Mouse (Mus musculus) forebrain, embryonic 11.5 days (tissue): ENCODE results near the gene Ccdc113. TPM values are rescaled to one million over a fixed set of nuclear protein-coding genes. Genes with fewer than 3 reads are reported as not detected.

Source experiments
- ATAC-seq: fragments of 200-750 bp; cut with Nextera tagmentation; replicated peaks from 2 replicates; pipeline ENCODE4 v1.8.0; 2017; ENCODE audit warnings: moderate TSS enrichment; ENCODE audit not compliant: low FRiP score
- DNase-seq: peaks from one replicate; pipeline ENCODE4 v3.0.0-alpha.2; 2017; ENCODE audit warnings: low spot score
- H3K27ac ChIP-seq: fragments of 300-500 bp; sonication (generic); 2 replicates; pipeline ENCODE4 v1.5.1; 2014; ENCODE audit warnings: low read depth, low read length
- H3K27me3 ChIP-seq: fragments of 300-500 bp; sonication (generic); 2 replicates; pipeline ENCODE4 v1.6.1; 2014; ENCODE audit warnings: mild to moderate bottlenecking, low read length, mixed read lengths; ENCODE audit not compliant: control insufficient read depth, insufficient read depth
- H3K36me3 ChIP-seq: fragments of 300-500 bp; sonication (generic); 2 replicates; pipeline ENCODE4 v1.6.1; 2014; ENCODE audit warnings: mild to moderate bottlenecking, low read length, moderate library complexity, mixed read lengths; ENCODE audit not compliant: control insufficient read depth, insufficient read depth
- H3K4me1 ChIP-seq: fragments of 300-500 bp; sonication (generic); replicated peaks from 2 replicates; pipeline ENCODE4 v1.6.1; 2014; ENCODE audit warnings: low read length, mixed read lengths; ENCODE audit not compliant: control insufficient read depth, insufficient read depth
- H3K4me2 ChIP-seq: fragments of 300-500 bp; sonication (generic); 2 replicates; pipeline ENCODE4 v1.6.1; 2014; ENCODE audit warnings: low read depth, mild to moderate bottlenecking, low read length, moderate library complexity, mixed read lengths; ENCODE audit not compliant: severe bottlenecking
- H3K4me3 ChIP-seq: fragments of 300-500 bp; sonication (generic); 2 replicates; pipeline ENCODE4 v1.5.1; 2014; ENCODE audit warnings: low read depth, low read length
- H3K9ac ChIP-seq: fragments of 300-500 bp; sonication (generic); 2 replicates; pipeline ENCODE4 v1.6.1; 2014; ENCODE audit warnings: low read length
- H3K9me3 ChIP-seq: fragments of 300-500 bp; sonication (generic); 2 replicates; pipeline ENCODE4 v1.6.1; 2016; ENCODE audit warnings: low read length, mixed read lengths; ENCODE audit not compliant: control insufficient read depth
- WGBS: fragments of 180-500 bp; shearing (Covaris S2); extraction: QIAGEN DNeasy Blood & Tissue Kit; methylation state at CpG from one replicate; pipeline ENCODE4 v1.1.7; 2014; 5-methylcytosine and 5-hydroxymethylcytosine counted together
- polyA plus RNA-seq: library from polyadenylated mRNA; unstranded; fragments of >200 nt; fragmentation: Nextera tagmentation; extraction: Ambion mirVana; gene quantifications from 2 replicates; pipeline ENCODE4 v1.2.1, GENCODE M21; 2014

Gene Ccdc113
- 0.21 TPM in 1 of 2 replicates, not detected in the other for polyA plus RNA-seq

GRCm38 (mm10) chr8:95533584-95534387 lies at the start of gene Ccdc113:
Ccdc113 (plus strand) TSS chr8:95534085.
- no peak within 1 kb of the TSS for H3K27ac ChIP-seq

GRCm38 (mm10) chr8:95487800-95488697 lies 45.8 kb upstream of the Ccdc113 start:
- peak; percentile 53 for ATAC-seq
- Histone ChIP-seq H3K9ac (peak overlapping the region; percentile 93), H3K9me3 (no peaks in the 10 kb centered on the region), H3K4me1 (0 out of 2 replicates have a peak, but pooled peaks cover 3% of the 10 kb centered on the region), H3K4me2 (peak overlapping the region; percentile 72), H3K27me3 (no peaks in the 10 kb centered on the region), H3K27ac (no peak overlapping the region), H3K36me3 (no peaks in the 10 kb centered on the region), H3K4me3 (peak overlapping the region; percentile 97)
- peak; percentile 62 for DNase-seq
- WGBS: under 1% methylated on average over 52 of the region's 95 CpGs

More at GRCm38 (mm10) chr8:95533584-95534387, at the start of gene Ccdc113:
- H3K9ac ChIP-seq: peak within 1 kb of the TSS; percentile 41; the same call in 1 of the 2 replicates
- H3K4me2 ChIP-seq: peak within 1 kb of the TSS; percentile 70
- no peaks in the 10 kb centered on the region for H3K9me3 ChIP-seq
- H3K4me1 ChIP-seq: no peaks in the 10 kb centered on the region
- ATAC-seq (peak; percentile 88), DNase-seq (peak; percentile 81)
- WGBS: 6% methylated on average over 33 of the region's 33 CpGs
- no peaks in the 10 kb centered on the region for H3K36me3 ChIP-seq
- peak within 1 kb of the TSS; percentile 39 for H3K4me3 ChIP-seq
- H3K27me3 ChIP-seq: no peaks in the 10 kb centered on the region

GRCm38 (mm10) chr8:95488698-95489332 lies 45.1 kb upstream of the Ccdc113 start:
- DNase-seq: peak; percentile 93
- H3K4me3 ChIP-seq: peak overlapping the region; percentile 97
- H3K4me1 ChIP-seq: 0 out of 2 replicates have a peak, but pooled peaks cover 3% of the 10 kb centered on the region
- H3K4me2 ChIP-seq: peak overlapping the region; percentile 72
- peak; percentile 94 for ATAC-seq
- peak overlapping the region; percentile 93 for H3K9ac ChIP-seq
- no peaks in the 10 kb centered on the region for H3K9me3 ChIP-seq
- no peaks in the 10 kb centered on the region for H3K36me3 ChIP-seq
- H3K27me3 ChIP-seq: no peaks in the 10 kb centered on the region
- no peak overlapping the region for H3K27ac ChIP-seq
- WGBS: 2% methylated on average over 15 of the region's 42 CpGs

GRCm38 (mm10) chr8:95490006-95490405 lies 43.9 kb upstream of the Ccdc113 start, which contains the start of gene Csnk2a2:
Csnk2a2 (minus strand) TSS chr8:95490039.
- H3K9me3 ChIP-seq: no peaks in the 10 kb centered on the region
- no peaks in the 10 kb centered on the region for H3K36me3 ChIP-seq
- no peak within 1 kb of the TSS for H3K27ac ChIP-seq
- H3K27me3 ChIP-seq: no peaks in the 10 kb centered on the region
- peak within 1 kb of the TSS; percentile 55 for H3K4me2 ChIP-seq
- DNase-seq (no peak), ATAC-seq (no peak)
- peak within 1 kb of the TSS; percentile 97 for H3K4me3 ChIP-seq
- peak within 1 kb of the TSS; percentile 93 for H3K9ac ChIP-seq
- H3K4me1 ChIP-seq: 0 out of 2 replicates have a peak, but pooled peaks cover 3% of the 10 kb centered on the region
- WGBS: 89% methylated on average over 5 of the region's 5 CpGs

GRCm38 (mm10) chr8:95492057-95492456 lies 41.8 kb upstream of the Ccdc113 start:
- ATAC-seq: no peak
- Histone ChIP-seq H3K27ac (no peak overlapping the region), H3K36me3 (no peaks in the 10 kb centered on the region), H3K4me2 (no peak overlapping the region), H3K27me3 (no peaks in the 10 kb centered on the region), H3K9me3 (no peaks in the 10 kb centered on the region), H3K4me3 (no peak overlapping the region), H3K9ac (no peak overlapping the region), H3K4me1 (0 out of 2 replicates have a peak, but pooled peaks cover 3% of the 10 kb centered on the region)
- no peak for DNase-seq
- WGBS: 79% methylated on average over 4 of the region's 4 CpGs

GRCm38 (mm10) chr8:95495444-95495843 lies 38.4 kb upstream of the Ccdc113 start:
- H3K4me2 ChIP-seq: no peak overlapping the region
- no peaks in the 10 kb centered on the region for H3K36me3 ChIP-seq
- no peak overlapping the region for H3K27ac ChIP-seq
- no peak overlapping the region for H3K4me3 ChIP-seq
- DNase-seq (no peak), ATAC-seq (no peak)
- 84% methylated on average over 6 of the region's 6 CpGs for WGBS
- no peaks in the 10 kb centered on the region for H3K9me3 ChIP-seq
- no peaks in the 10 kb centered on the region for H3K27me3 ChIP-seq
- no peak overlapping the region for H3K9ac ChIP-seq
- no peaks in the 10 kb centered on the region for H3K4me1 ChIP-seq

- Histone ChIP-seq H3K9ac (no peak overlapping the region), H3K4me3 (no peak overlapping the region), H3K36me3 (no peaks in the 10 kb centered on the region), H3K27ac (no peak overlapping the region), H3K4me1 (no peaks in the 10 kb centered on the region), H3K9me3 (no peaks in the 10 kb centered on the region), H3K27me3 (no peaks in the 10 kb centered on the region), H3K4me2 (no peak overlapping the region)
- DNase-seq (no peak), ATAC-seq (no peak)
- WGBS: 52% methylated on average over 3 of the region's 3 CpGs
Measured at GRCm38 (mm10) chr8:95496420-95496819, 37.5 kb upstream of the Ccdc113 start.

GRCm38 (mm10) chr8:95497821-95498220 lies 36.1 kb upstream of the Ccdc113 start:
- no peak overlapping the region for H3K27ac ChIP-seq
- no peaks in the 10 kb centered on the region for H3K27me3 ChIP-seq
- no peak overlapping the region for H3K4me2 ChIP-seq
- H3K9me3 ChIP-seq: no peaks in the 10 kb centered on the region
- no peaks in the 10 kb centered on the region for H3K36me3 ChIP-seq
- no peak for ATAC-seq
- no peak overlapping the region for H3K9ac ChIP-seq
- H3K4me1 ChIP-seq: no peaks in the 10 kb centered on the region
- H3K4me3 ChIP-seq: no peak overlapping the region
- 82% methylated on average over 3 of the region's 3 CpGs for WGBS
- DNase-seq: no peak
